ENCODE assay signal across 37 mouse cellular contexts in genomic region chr16:10441761-10442160, GRCm38 (mm10). TPM values are rescaled to one million over a fixed set of nuclear protein-coding genes. Genes with fewer than 3 reads are reported as not detected.
"Had no signal": no experiment of that assay in that cellular context is flagged by ENCODE, and none has a peak within 500 bp of the region (broad histone marks: within the 10 kb centered on the region; RNA-seq: fewer than 3 reads in every experiment).

No protein-coding gene starts in this region.

- H3K36me3 ChIP-seq: limb, embryonic 15.5 days; liver, embryonic 12.5 days; liver, embryonic 13.5 days; liver, embryonic 15.5 days; lung, embryonic 15.5 days; midbrain, embryonic 12.5 days had no signal

- H3K9ac ChIP-seq: limb, embryonic 12.5 days; limb, embryonic 13.5 days; limb, embryonic 15.5 days; liver, embryonic 12.5 days; liver, embryonic 13.5 days; liver, embryonic 14.5 days; liver, embryonic 15.5 days; liver, postnatal 0 days; lung, embryonic 14.5 days; lung, embryonic 15.5 days; midbrain, embryonic 12.5 days; midbrain, embryonic 13.5 days; midbrain, embryonic 15.5 days; neural tube, embryonic 12.5 days had no signal

- ATAC-seq: liver, embryonic 12.5 days; liver, postnatal 0 days; lung, postnatal 0 days; midbrain, embryonic 13.5 days; midbrain, embryonic 15.5 days; midbrain, embryonic 16.5 days had no signal

- H3K27ac ChIP-seq: left cerebral cortex, adult 2 months; limb, embryonic 10.5 days; limb, embryonic 12.5 days; limb, embryonic 13.5 days; limb, embryonic 15.5 days; liver, embryonic 12.5 days; liver, embryonic 13.5 days; liver, embryonic 14.5 days; liver, embryonic 15.5 days; lung, embryonic 15.5 days; macrophage; midbrain, embryonic 10.5 days; midbrain, embryonic 12.5 days; midbrain, embryonic 13.5 days; midbrain, embryonic 15.5 days; neural tube, embryonic 12.5 days had no signal

- H3K4me2 ChIP-seq: limb, embryonic 12.5 days; limb, embryonic 13.5 days; limb, embryonic 15.5 days; liver, embryonic 11.5 days; liver, embryonic 12.5 days; liver, embryonic 13.5 days; liver, embryonic 15.5 days; lung, embryonic 14.5 days; lung, embryonic 15.5 days; midbrain, embryonic 11.5 days; midbrain, embryonic 12.5 days; midbrain, embryonic 13.5 days; midbrain, embryonic 15.5 days; neural tube, embryonic 12.5 days had no signal

- H3K4me1 ChIP-seq: liver, embryonic 12.5 days; liver, embryonic 13.5 days; liver, embryonic 15.5 days had no signal

- H3K4me3 ChIP-seq: left cerebral cortex, adult 2 months; limb, embryonic 10.5 days; limb, embryonic 12.5 days; limb, embryonic 13.5 days; limb, embryonic 15.5 days; liver, embryonic 12.5 days; liver, embryonic 13.5 days; liver, embryonic 15.5 days; lung, embryonic 15.5 days; megakaryocyte, embryonic 14.5 days; midbrain, embryonic 10.5 days; midbrain, embryonic 12.5 days; midbrain, embryonic 13.5 days; midbrain, embryonic 15.5 days; myocyte; neural tube, embryonic 12.5 days had no signal

- H3K9me3 ChIP-seq: limb, embryonic 10.5 days; limb, embryonic 12.5 days; limb, embryonic 13.5 days; limb, embryonic 15.5 days; liver, embryonic 12.5 days; liver, embryonic 13.5 days; liver, embryonic 15.5 days; lung, embryonic 15.5 days; megakaryocyte, embryonic 14.5 days; midbrain, embryonic 10.5 days; midbrain, embryonic 12.5 days; midbrain, embryonic 13.5 days; midbrain, embryonic 15.5 days; neural tube, embryonic 12.5 days had no signal

- H3K27me3 ChIP-seq: limb, embryonic 12.5 days; limb, embryonic 13.5 days; limb, embryonic 15.5 days; liver, embryonic 12.5 days; liver, embryonic 13.5 days; liver, embryonic 15.5 days; lung, embryonic 15.5 days; midbrain, embryonic 12.5 days; midbrain, embryonic 13.5 days; midbrain, embryonic 15.5 days; neural tube, embryonic 12.5 days had no signal

- DNase-seq: left cerebral cortex, postnatal 4 days; liver; liver, embryonic 13.5 days; liver, postnatal 0 days; lung, adult 18-20 months; lung, adult 2 months; lung, embryonic 14.5 days; lung, postnatal 10 days; lung, postnatal 14 days; lung, postnatal 4 days; midbrain, embryonic 14.5 days had no signal

RNA-seq across cellular contexts. Expression of gene Tvp23a, which starts 5.4 kb away (rescaled TPM):
- total RNA-seq: megakaryocyte-erythroid progenitor cell, adult 5-6 weeks had no signal
- polyA plus RNA-seq: macrophage had no signal

RNA-seq across cellular contexts. Expression of gene Ciita, which starts 38.1 kb away (rescaled TPM):
- total RNA-seq: left cerebral cortex, postnatal 10 days had no signal

RNA-seq across cellular contexts. Expression of gene Tekt5, which starts 46.5 kb away (rescaled TPM):
- total RNA-seq: megakaryocyte, adult 5-6 weeks; megakaryocyte-erythroid progenitor cell, adult 5-6 weeks; monocyte, adult 5-6 weeks had no signal
- polyA plus RNA-seq: limb, embryonic 10.5 days; limb, embryonic 11.5 days; limb, embryonic 12.5 days; liver, embryonic 11.5 days; liver, postnatal 0 days; macrophage; midbrain, embryonic 10.5 days had no signal
